Mouse (Mus musculus): Measurements from ENCODE around the gene 1700088E04Rik. TPM values are rescaled to one million over a fixed set of nuclear protein-coding genes. Genes with fewer than 3 reads are reported as not detected.

Gene 1700088E04Rik
- total and polyA plus RNA-seq, 3 experiments = 1.8 to 3.8 (median 2.6) TPM

DNA sequence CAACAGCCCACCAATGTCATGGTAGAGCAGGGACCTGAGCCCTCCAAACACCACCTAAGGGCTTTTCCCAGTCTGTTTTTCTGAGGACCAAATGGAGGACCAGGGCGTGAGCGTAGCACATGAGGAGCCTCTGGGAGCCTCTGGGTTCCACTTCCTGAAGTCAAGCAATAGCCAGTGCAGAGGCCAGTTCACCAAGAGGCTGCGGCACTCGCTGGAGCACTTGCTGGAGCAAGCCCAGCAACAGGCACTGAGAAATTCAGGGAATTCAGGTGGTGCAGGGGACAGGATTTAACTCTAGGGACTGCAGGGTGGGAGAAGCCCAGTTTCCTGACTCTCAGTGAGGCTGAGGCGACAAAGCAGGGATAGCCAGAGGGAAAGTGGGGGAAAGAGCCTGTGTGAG lies 42.8 kb downstream of the 1700088E04Rik start:
- Histone ChIP-seq H3K27me3 (ENCODE audit: control insufficient read depth, insufficient read depth, low read length) (no peaks in the 10 kb centered on the region), H3K79me2 (replicated peaks; ENCODE audit: control insufficient read depth, insufficient read depth, low read length) (no peaks in the 10 kb centered on the region), H3K4me3 (no peak overlapping the region), H3K4me1 (ENCODE audit: control insufficient read depth, insufficient read depth, low read length) (peaks cover 31% of the 10 kb centered on the region), H3K27ac (peak overlapping the region; percentile 77), H3K36me3 (ENCODE audit: control insufficient read depth, insufficient read depth, low read length) (peaks cover 4% of the 10 kb centered on the region; the same call in 1 of the 2 replicates), H3K9ac (ENCODE audit: low read depth, low read length) (peak overlapping the region; percentile 9; the same call in 1 of the 2 replicates)
- 29% methylated on average over 5 of the region's 5 CpGs for WGBS
- TF ChIP-seq CTCF (IDR thresholded peaks at IDR 0.05) = no peak
- no peak for TF ChIP-seq EP300 (IDR thresholded peaks at IDR 0.05; ENCODE audit: insufficient read depth, low read depth, low read length)
- no peak for TF ChIP-seq POLR2A (IDR thresholded peaks at IDR 0.05; ENCODE audit: insufficient read depth, low read depth, low read length)
- DNase-seq = peak in 1 of 2 experiments; percentile 40
- intact Hi-C loops (cut with DNase I) = loop anchor here (1.0 kb wide), 1 partner anchor 28 kb away; no protein-coding TSS in a partner anchor

DNA sequence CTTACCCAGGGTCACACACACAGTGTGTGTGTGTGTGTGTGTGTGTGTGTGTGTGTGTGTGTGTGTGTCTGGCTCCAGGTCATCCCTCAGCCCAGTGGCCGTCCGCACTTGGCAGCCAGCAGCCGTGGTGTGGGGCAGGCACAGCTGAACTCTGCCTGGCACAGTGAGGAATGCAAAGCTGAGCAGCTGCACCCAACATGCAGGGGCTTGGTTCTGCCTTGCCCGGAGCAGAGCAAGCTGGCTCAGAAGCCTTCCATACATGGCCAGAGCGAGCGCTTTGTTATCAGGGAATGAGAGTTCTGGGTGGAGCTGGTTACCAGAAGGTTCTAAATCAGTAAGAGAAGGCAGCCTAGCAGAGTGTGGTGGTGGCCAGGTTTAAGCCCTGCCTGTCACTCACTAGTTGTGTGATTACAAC lies 43.4 kb downstream of the 1700088E04Rik start:
- DNase-seq = peak; percentile 69 to 85
- Histone ChIP-seq H3K4me3 (no peak overlapping the region), H3K9ac (ENCODE audit: low read depth, low read length) (peak overlapping the region; percentile 41), H3K4me1 (ENCODE audit: control insufficient read depth, insufficient read depth, low read length) (peaks cover 31% of the 10 kb centered on the region), H3K79me2 (replicated peaks; ENCODE audit: control insufficient read depth, insufficient read depth, low read length) (no peaks in the 10 kb centered on the region), H3K36me3 (ENCODE audit: control insufficient read depth, insufficient read depth, low read length) (peaks cover 4% of the 10 kb centered on the region; the same call in 1 of the 2 replicates), H3K27me3 (ENCODE audit: control insufficient read depth, insufficient read depth, low read length) (no peaks in the 10 kb centered on the region), H3K27ac (peak overlapping the region; percentile 77)
- TF ChIP-seq POLR2A (IDR thresholded peaks at IDR 0.05; ENCODE audit: insufficient read depth, low read depth, low read length) (peak; percentile 69), CTCF (IDR thresholded peaks at IDR 0.05) (no peak), EP300 (IDR thresholded peaks at IDR 0.05; ENCODE audit: insufficient read depth, low read depth, low read length) (peak; percentile 85)
- intact Hi-C loops (cut with DNase I) = loop anchor here (1.0 kb wide), 2 partner anchors 12 to 29 kb away; no protein-coding TSS in a partner anchor
- 6% methylated on average over 6 of the region's 6 CpGs for WGBS

DNA sequence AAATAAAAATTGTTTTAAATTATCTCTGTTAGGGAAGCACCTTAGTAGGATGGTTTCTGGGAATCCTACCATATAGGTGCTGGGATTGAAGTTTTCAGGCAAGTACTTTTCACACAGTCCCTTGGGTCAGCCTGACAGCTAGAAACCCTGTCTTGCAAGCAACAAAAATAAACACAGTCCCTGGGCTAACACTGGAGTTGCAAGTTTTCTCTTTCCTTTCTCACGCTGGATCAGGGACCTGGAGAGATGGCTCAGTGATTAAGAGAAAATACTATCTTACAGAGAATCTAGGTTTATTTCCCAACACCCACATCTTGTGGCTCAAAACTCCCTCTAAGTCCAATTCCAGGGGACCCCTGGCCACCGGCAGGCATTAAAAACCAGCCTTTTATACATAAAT lies 43.9 kb downstream of the 1700088E04Rik start:
- H3K27ac ChIP-seq = peak overlapping the region; percentile 77
- no peaks in the 10 kb centered on the region for H3K79me2 ChIP-seq (replicated peaks; ENCODE audit: control insufficient read depth, insufficient read depth, low read length)
- no peak for DNase-seq
- 11% methylated on average over 2 of the region's 2 CpGs for WGBS
- intact Hi-C loops (cut with DNase I) = loop anchor here (1.0 kb wide), 1 partner anchor 12 kb away; no protein-coding TSS in a partner anchor
- peaks cover 31% of the 10 kb centered on the region for H3K4me1 ChIP-seq (ENCODE audit: control insufficient read depth, insufficient read depth, low read length)
- peaks cover 4% of the 10 kb centered on the region; the same call in 1 of the 2 replicates for H3K36me3 ChIP-seq (ENCODE audit: control insufficient read depth, insufficient read depth, low read length)
- no peak overlapping the region for H3K9ac ChIP-seq (ENCODE audit: low read depth, low read length)
- no peaks in the 10 kb centered on the region for H3K27me3 ChIP-seq (ENCODE audit: control insufficient read depth, insufficient read depth, low read length)
- H3K4me3 ChIP-seq = no peak overlapping the region
- TF ChIP-seq EP300 (IDR thresholded peaks at IDR 0.05; ENCODE audit: insufficient read depth, low read depth, low read length) (no peak), CTCF (IDR thresholded peaks at IDR 0.05) (no peak), POLR2A (IDR thresholded peaks at IDR 0.05; ENCODE audit: insufficient read depth, low read depth, low read length) (no peak)

DNA sequence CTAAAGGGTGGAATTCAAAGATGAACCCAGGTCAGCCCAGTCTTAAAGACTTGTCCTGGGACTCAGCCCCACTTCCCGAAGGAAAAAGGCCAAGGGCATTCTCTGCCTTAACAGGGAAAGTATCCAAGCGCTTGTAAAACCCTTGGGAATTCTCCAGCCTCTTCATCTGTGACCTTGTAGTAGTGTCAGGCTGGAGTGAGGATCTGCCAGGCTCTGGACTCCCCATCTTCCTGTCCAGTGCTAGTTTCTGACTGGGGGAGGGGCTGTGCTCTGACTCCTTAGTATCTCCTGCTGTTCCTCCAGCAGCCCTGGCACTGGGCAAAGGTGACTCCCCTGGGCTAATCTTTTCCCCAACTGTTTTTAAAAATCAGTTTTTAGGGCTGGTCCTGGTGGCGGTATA lies 44.5 kb downstream of the 1700088E04Rik start:
- peaks cover 31% of the 10 kb centered on the region for H3K4me1 ChIP-seq (ENCODE audit: control insufficient read depth, insufficient read depth, low read length)
- peak overlapping the region; percentile 77 for H3K27ac ChIP-seq
- DNase-seq = no peak
- H3K9ac ChIP-seq (ENCODE audit: low read depth, low read length) = no peak overlapping the region
- intact Hi-C loops (cut with DNase I) = no loop called here
- no peaks in the 10 kb centered on the region for H3K79me2 ChIP-seq (replicated peaks; ENCODE audit: control insufficient read depth, insufficient read depth, low read length)
- no peak for TF ChIP-seq EP300 (IDR thresholded peaks at IDR 0.05; ENCODE audit: insufficient read depth, low read depth, low read length)
- no peak for TF ChIP-seq POLR2A (IDR thresholded peaks at IDR 0.05; ENCODE audit: insufficient read depth, low read depth, low read length)
- TF ChIP-seq CTCF (IDR thresholded peaks at IDR 0.05) = no peak
- no peaks in the 10 kb centered on the region for H3K27me3 ChIP-seq (ENCODE audit: control insufficient read depth, insufficient read depth, low read length)
- WGBS = 26% methylated on average over 3 of the region's 3 CpGs
- H3K4me3 ChIP-seq = no peak overlapping the region
- peaks cover 4% of the 10 kb centered on the region; the same call in 1 of the 2 replicates for H3K36me3 ChIP-seq (ENCODE audit: control insufficient read depth, insufficient read depth, low read length)

DNA sequence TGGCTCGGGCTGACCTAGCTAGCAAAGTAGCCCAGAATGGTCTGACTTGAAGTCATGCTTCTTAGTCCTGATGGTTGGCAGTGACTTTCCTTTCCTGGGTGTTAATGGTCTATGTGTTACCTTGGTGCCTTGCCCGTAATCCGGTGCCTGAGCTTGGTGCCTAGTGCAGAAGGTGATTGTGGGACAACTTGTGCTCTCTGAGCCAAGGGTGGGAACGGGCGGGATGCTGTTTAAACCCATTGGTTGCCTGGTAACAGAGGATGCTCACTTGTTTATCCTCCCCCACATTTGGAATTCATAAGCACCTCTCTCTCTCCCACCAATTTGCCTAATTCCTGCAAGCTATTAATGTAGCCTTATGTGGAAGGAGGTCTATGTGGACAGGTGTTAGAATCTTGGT lies 45.6 kb downstream of the 1700088E04Rik start:
- Histone ChIP-seq H3K27me3 (ENCODE audit: control insufficient read depth, insufficient read depth, low read length) (no peaks in the 10 kb centered on the region), H3K36me3 (ENCODE audit: control insufficient read depth, insufficient read depth, low read length) (peaks cover 4% of the 10 kb centered on the region; the same call in 1 of the 2 replicates), H3K9ac (ENCODE audit: low read depth, low read length) (no peak overlapping the region), H3K4me1 (ENCODE audit: control insufficient read depth, insufficient read depth, low read length) (peaks cover 31% of the 10 kb centered on the region), H3K27ac (no peak overlapping the region), H3K4me3 (no peak overlapping the region), H3K79me2 (replicated peaks; ENCODE audit: control insufficient read depth, insufficient read depth, low read length) (no peaks in the 10 kb centered on the region)
- TF ChIP-seq EP300 (IDR thresholded peaks at IDR 0.05; ENCODE audit: insufficient read depth, low read depth, low read length) (no peak), POLR2A (IDR thresholded peaks at IDR 0.05; ENCODE audit: insufficient read depth, low read depth, low read length) (no peak), CTCF (IDR thresholded peaks at IDR 0.05) (no peak)
- no peak for DNase-seq
- intact Hi-C loops (cut with DNase I) = no loop called here
- WGBS = 80% methylated on average over 5 of the region's 5 CpGs

DNA sequence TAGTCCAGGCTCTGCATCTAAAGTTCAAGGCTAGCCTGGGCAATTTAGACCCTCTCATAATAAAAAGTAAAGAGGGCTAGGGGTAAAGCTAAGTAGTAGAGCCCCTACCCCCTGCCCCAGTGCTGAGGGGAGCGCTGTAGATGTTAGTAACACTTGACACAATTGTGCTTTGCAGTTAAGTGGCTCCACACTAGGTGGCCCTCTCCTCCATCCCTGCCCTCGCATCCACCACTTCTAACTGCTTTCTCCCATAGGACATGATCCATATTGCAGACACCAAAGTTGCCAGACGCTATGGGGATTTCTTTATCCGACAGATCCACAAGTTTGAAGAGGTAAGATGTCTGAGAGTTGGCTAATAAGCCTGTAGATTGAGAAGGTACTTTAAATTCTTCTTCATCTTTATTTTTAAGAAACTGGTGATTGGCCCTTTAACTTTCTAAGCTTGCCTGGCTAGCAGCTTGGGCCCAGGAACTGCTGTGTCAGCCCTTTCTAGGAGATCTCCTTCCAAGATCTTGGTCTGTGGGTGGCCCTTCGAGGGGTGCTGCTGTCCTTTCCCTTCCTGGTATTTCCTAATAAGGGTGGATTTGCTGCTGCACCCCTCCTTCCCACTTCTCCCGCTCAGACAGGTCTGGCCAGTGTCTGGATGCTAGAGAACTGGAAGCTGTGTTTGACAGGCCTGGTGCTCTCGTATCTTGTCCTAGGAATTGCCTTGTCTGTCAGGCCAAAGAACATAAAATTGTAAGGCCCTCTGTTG lies 47.8 kb downstream of the 1700088E04Rik start:
- Histone ChIP-seq H3K9ac (ENCODE audit: low read depth, low read length) (no peak overlapping the region), H3K27me3 (ENCODE audit: control insufficient read depth, insufficient read depth, low read length) (no peaks in the 10 kb centered on the region), H3K4me3 (no peak overlapping the region), H3K79me2 (replicated peaks; ENCODE audit: control insufficient read depth, insufficient read depth, low read length) (no peaks in the 10 kb centered on the region), H3K4me1 (ENCODE audit: control insufficient read depth, insufficient read depth, low read length) (peaks cover 12% of the 10 kb centered on the region), H3K27ac (no peak overlapping the region), H3K36me3 (ENCODE audit: control insufficient read depth, insufficient read depth, low read length) (peaks cover 4% of the 10 kb centered on the region; the same call in 1 of the 2 replicates)
- WGBS = 42% methylated on average over 7 of the region's 7 CpGs
- intact Hi-C loops (cut with DNase I) = loop anchor here (1.0 kb wide), 2 partner anchors 33 to 55 kb away; no protein-coding TSS in a partner anchor
- no peak for TF ChIP-seq POLR2A (IDR thresholded peaks at IDR 0.05; ENCODE audit: insufficient read depth, low read depth, low read length)
- peak; percentile 79 for TF ChIP-seq CTCF (IDR thresholded peaks at IDR 0.05)
- peak; percentile 64; the same call in 1 of the 2 replicates for TF ChIP-seq EP300 (IDR thresholded peaks at IDR 0.05; ENCODE audit: insufficient read depth, low read depth, low read length)
- DNase-seq = peak; percentile 37
